Mouse (Mus musculus) left cerebral cortex, adult 2 months (tissue): Measurements from ENCODE around the gene Hist1h1c. TPM values are rescaled to one million over a fixed set of nuclear protein-coding genes. Genes with fewer than 3 reads are reported as not detected.

Source experiments
- DNase-seq, 2 experiments: peaks; one replicate each; pipeline ENCODE4 v3.0.0; 2021 to 2022; ENCODE audit warnings: low spot score in 2 of 2, mixed read lengths in 1 of 2; ENCODE audit errors: extremely low spot score in 1 of 2
- H3K27ac ChIP-seq: fragments of 200-600 bp; 2 replicates; pipeline ENCODE4 v1.8.1; 2022
- H3K4me3 ChIP-seq: fragments of 200-600 bp; 2 replicates; pipeline ENCODE4 v1.8.1; 2022
- CTCF ChIP-seq: fragments of 200-600 bp; IDR thresholded peaks from 2 replicates; pipeline ENCODE4 v1.8.1; 2022; ENCODE audit warnings: antibody characterized with exemption, mild to moderate bottlenecking, moderate library complexity
- intact Hi-C: fragments of 180-260 bp; cut with DNase I; formaldehyde crosslinking; loops from one replicate; pipeline ENCODE4 v1.15.1; 2025
- total RNA-seq, 2 experiments: library from RNA; stranded (reverse); gene quantifications; 2 replicates each; pipeline ENCODE4 v1.2.3; 2021

The Hist1h1c gene
- total RNA-seq, 2 experiments from 2014 or later, result 53.4 to 53.7 TPM

DNA sequence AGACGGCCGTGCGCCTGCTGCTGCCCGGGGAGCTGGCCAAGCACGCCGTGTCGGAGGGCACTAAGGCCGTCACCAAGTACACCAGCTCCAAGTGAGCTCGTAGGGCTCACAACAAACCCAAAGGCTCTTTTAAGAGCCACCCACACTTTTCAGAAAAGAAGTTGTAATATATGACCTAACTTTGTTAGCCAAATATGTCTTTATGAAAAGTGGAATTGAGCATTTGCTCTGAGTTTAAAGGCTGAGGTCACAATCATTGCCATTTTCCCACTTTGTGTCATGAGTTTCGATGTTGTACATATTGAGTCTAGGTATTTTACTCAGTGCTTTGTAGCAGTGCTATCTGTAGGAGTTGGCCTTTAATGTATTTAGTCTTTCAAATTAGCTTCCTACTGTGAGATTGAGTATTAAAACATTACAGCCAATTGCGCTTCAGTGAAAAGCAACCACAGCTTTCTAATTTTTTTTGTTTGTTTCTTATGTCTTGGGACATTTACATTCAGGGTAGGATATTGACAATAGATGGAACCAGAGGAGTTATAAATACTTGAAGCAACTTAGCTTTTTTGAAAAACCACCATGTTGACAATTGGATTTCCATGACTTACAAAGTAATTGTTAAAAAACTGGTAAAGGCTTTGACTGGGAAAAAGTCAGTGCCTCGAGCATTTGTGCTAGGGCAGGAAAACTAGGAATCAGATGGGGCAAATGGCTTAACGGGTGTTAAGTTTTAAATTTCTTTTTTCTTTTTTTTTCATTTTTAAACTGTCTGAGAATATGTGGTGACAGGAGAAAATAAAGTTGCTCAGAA lies 8.7 kb downstream of the Hist1h1c start:
- Histone ChIP-seq H3K4me3 (peak overlapping the region; percentile 55), H3K27ac (peak overlapping the region; percentile 98)
- intact Hi-C loops, result loop anchor here (2.0 to 10.0 kb wide), 2 partner anchors 164 to 312 kb away; no protein-coding TSS in a partner anchor
- DNase-seq, result no peak
- TF ChIP-seq CTCF, result no peak

- H3K27ac ChIP-seq, result 0 out of 2 replicates have a peak overlapping the region, but pooled peaks have one; percentile 11
- no peak for TF ChIP-seq CTCF
- intact Hi-C loops, result loop anchor here (2.0 to 10.0 kb wide), 2 partner anchors 165 to 313 kb away; no protein-coding TSS in a partner anchor
- no peak for DNase-seq
- no peak overlapping the region for H3K4me3 ChIP-seq
Observed at GRCm38 (mm10) chr13:23747892-23748288, 9.3 kb downstream of the Hist1h1c start.

DNA sequence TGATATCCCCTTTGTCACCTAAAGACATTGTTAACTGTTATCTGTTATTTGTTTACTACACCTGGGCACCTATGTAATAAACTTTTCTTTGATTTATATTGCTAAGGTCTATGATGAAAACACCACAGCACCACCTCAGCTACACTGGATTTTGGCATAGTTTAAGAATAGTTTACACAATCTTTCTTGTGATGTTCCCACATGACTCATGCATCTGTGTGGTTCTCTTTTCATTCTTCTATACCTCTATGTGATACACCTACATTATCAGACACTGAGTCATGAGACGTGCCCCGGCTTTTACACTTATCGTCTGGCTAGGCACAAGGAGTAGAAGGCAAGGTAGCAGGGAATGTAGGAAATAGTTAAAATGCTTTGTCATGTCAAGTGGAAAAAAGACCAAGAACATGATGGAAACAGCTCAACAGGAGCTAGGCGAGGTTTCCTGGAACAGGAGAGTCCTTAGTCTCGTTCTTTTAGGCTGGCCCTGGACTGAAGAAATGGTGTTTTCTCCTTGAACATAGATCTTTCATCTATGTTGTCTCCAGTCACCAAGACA lies 11.0 kb downstream of the Hist1h1c start:
- no peak overlapping the region for H3K4me3 ChIP-seq
- no peak for TF ChIP-seq CTCF
- intact Hi-C loops, result loop anchor here (5.0 to 10.0 kb wide), 2 partner anchors 315 to 1997 kb away; partner anchors contain the start of genes Hist1h2ak, Hist1h2bn and Hist1h4k
- no peak overlapping the region for H3K27ac ChIP-seq
- no peak for DNase-seq

GRCm38 (mm10) chr13:23750839-23751477 lies 12.3 kb downstream of the Hist1h1c start, which contains the start of gene Hist1h2ab:
Gene Hist1h2ab, plus strand, starts transcription at chr13:23751126.
- peak within 1 kb of the TSS; percentile 88 for H3K27ac ChIP-seq
- peak; percentile 46 to 49 for DNase-seq
- peak within 1 kb of the TSS; percentile 48 for H3K4me3 ChIP-seq
- intact Hi-C loops, result loop anchor here (5.0 kb wide), 1 partner anchor 1999 kb away; the partner anchor contains the start of genes Hist1h2ak, Hist1h2bn and Hist1h4k

DNA sequence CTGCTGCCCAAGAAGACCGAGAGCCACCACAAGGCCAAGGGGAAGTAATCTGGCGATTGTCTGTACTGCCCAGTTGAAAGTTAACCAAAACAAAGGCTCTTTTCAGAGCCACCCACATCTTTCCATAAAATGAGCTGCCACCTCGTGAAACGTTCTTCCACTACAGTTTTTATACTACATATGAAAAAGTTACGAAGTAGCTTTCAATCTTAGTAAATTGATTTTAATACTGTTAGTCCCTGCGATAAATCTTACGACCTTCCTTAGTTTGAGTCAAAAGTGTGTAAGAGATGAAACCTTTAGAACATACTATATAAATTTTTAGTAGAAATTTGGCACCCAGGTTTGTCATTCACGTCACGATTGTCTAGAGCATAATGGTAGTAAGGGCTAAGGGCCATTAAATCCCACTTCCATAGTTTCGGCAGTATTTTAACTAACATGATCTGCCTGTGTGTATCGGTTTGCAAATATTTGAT lies 12.9 kb downstream of the Hist1h1c start:
- Histone ChIP-seq H3K4me3 (peak overlapping the region; percentile 41), H3K27ac (peak overlapping the region; percentile 81; the same call in 1 of the 2 replicates)
- DNase-seq, result no peak
- TF ChIP-seq CTCF, result no peak
- intact Hi-C loops, result loop anchor here (5.0 kb wide), 1 partner anchor 1999 kb away; the partner anchor contains the start of genes Hist1h2ak, Hist1h2bn and Hist1h4k

GRCm38 (mm10) chr13:23752067-23752741 lies 13.6 kb downstream of the Hist1h1c start, which contains the start of gene Hist1h3b:
Gene Hist1h3b, plus strand, starts transcription at chr13:23752267.
- peak; percentile 1; the same call in 1 of the 2 replicates for TF ChIP-seq CTCF
- peak; percentile 89 to 93 for DNase-seq
- H3K27ac ChIP-seq, result peak within 1 kb of the TSS; percentile 88
- H3K4me3 ChIP-seq, result peak within 1 kb of the TSS; percentile 48
- intact Hi-C loops, result loop anchor here (5.0 kb wide), 1 partner anchor 2000 kb away; the partner anchor contains the start of genes Hist1h2ak, Hist1h2bn and Hist1h4k

GRCm38 (mm10) chr13:23752742-23753172 lies 14.1 kb downstream of the Hist1h1c start:
- Histone ChIP-seq H3K27ac (no peak overlapping the region), H3K4me3 (no peak overlapping the region)
- DNase-seq, result no peak
- intact Hi-C loops, result loop anchor here (5.0 kb wide), 1 partner anchor 2000 kb away; the partner anchor contains the start of genes Hist1h2ak, Hist1h2bn and Hist1h4k
- TF ChIP-seq CTCF, result no peak

DNA sequence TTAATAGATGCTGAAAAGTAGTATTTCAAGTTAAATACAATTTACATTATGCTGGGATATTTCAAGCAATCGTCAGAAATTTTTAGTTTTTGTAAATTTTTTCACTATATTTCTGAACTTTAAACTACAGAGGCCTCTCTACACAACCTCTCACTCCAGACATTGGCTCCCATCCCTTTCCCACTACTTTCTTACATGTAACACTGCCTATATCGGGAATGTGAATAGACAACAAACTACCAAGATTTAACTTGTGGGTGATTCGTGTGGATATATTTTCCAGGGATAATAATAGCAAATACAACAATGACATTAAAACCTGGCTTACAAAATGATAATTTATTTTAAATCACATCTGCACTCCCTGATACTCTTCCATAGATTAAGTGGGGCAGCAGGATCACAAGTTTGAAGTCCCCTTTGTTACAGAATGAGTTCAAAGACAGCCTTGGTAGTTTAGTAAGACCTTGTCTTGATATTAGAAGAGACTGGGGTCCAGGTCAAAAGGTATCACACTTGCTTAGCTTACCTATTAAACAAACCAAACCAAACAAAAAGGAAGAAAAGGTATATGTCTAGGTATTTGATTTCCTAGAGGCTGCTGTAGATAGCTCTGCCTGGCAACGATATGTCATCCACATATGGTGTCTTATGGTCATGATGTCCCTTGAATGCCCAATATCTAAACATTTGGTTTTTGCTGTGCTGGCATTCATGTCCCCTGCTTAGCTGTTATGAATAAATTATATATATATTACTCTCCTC lies 14.9 kb downstream of the Hist1h1c start:
- no peak for TF ChIP-seq CTCF
- Histone ChIP-seq H3K27ac (no peak overlapping the region), H3K4me3 (no peak overlapping the region)
- intact Hi-C loops, result loop anchor here (5.0 kb wide), 1 partner anchor 2001 kb away; the partner anchor contains the start of genes Hist1h2ak, Hist1h2bn and Hist1h4k
- no peak for DNase-seq

- TF ChIP-seq CTCF, result no peak
- DNase-seq, result no peak
- Histone ChIP-seq H3K27ac (no peak overlapping the region), H3K4me3 (no peak overlapping the region)
- intact Hi-C loops, result loop anchor here (5.0 kb wide), 1 partner anchor 2003 kb away; the partner anchor contains the start of genes Hist1h2ak, Hist1h2bn and Hist1h4k
Observed at GRCm38 (mm10) chr13:23755000-23755399, 16.4 kb downstream of the Hist1h1c start.

DNA sequence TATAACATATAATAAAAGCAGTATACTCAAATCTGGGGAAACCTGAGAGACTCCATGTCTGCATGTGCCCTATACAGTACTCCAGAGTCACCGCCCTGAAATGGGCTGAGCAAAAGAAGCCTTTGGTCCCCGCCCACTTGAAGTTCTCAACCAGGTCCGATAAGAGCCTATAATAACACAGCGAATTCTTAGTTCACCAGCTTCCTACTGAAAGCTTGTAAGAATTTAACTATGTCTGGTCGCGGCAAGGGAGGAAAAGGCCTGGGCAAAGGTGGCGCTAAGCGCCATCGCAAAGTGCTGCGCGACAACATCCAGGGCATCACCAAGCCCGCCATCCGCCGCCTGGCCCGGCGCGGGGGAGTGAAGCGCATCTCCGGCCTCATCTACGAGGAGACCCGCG lies 18.2 kb downstream of the Hist1h1c start, which contains the start of gene Hist1h4b:
Hist1h4b (plus strand) TSS at position 224 of the 400 bp plus-strand sequence.
- TF ChIP-seq CTCF, result no peak
- peak within 1 kb of the TSS; percentile 40 for H3K4me3 ChIP-seq
- peak within 1 kb of the TSS; percentile 75 for H3K27ac ChIP-seq
- intact Hi-C loops, result no loop called here
- DNase-seq, result peak; percentile 82 to 88
